Mouse (Mus musculus) embryonic facial prominence, embryonic 15.5 days (tissue): Measurements from ENCODE around the gene Pold2. TPM values are rescaled to one million over a fixed set of nuclear protein-coding genes. Genes with fewer than 3 reads are reported as not detected.
A peak's percentile ranks its signal among the peaks of the same experiment; 100 is the strongest.

ENCODE experiments used
- ATAC-seq: fragments of 200-750 bp; cut with Nextera tagmentation; 2 replicates; pipeline ENCODE4 v1.8.0; 2017; ENCODE audit warnings: low read depth, moderate TSS enrichment; ENCODE audit not compliant: insufficient number of reproducible peaks, low FRiP score, low TSS enrichment
- H3K27ac ChIP-seq: fragments of 300-500 bp; sonication (generic); replicated peaks from 2 replicates; pipeline ENCODE4 v1.5.1; 2015; ENCODE audit warnings: mild to moderate bottlenecking, inconsistent platforms
- H3K27me3 ChIP-seq: fragments of 300-500 bp; sonication (generic); 2 replicates; pipeline ENCODE4 v1.6.1; 2015; ENCODE audit warnings: inconsistent platforms
- H3K36me3 ChIP-seq: fragments of 300-500 bp; sonication (generic); 2 replicates; pipeline ENCODE4 v1.6.1; 2015; ENCODE audit warnings: mild to moderate bottlenecking, inconsistent platforms
- H3K4me1 ChIP-seq: fragments of 300-500 bp; sonication (generic); 2 replicates; pipeline ENCODE4 v1.6.1; 2015; ENCODE audit warnings: inconsistent platforms
- H3K4me2 ChIP-seq: fragments of 300-500 bp; sonication (generic); replicated peaks from 2 replicates; pipeline ENCODE4 v1.6.1; 2015; ENCODE audit warnings: mild to moderate bottlenecking, inconsistent platforms
- H3K4me3 ChIP-seq: fragments of 300-500 bp; sonication (generic); replicated peaks from 2 replicates; pipeline ENCODE4 v1.5.1; 2015; ENCODE audit warnings: mild to moderate bottlenecking, inconsistent platforms
- H3K9ac ChIP-seq: fragments of 300-500 bp; sonication (generic); 2 replicates; pipeline ENCODE4 v1.6.1; 2015; ENCODE audit warnings: inconsistent platforms
- H3K9me3 ChIP-seq: fragments of 300-500 bp; sonication (generic); replicated peaks from 2 replicates; pipeline ENCODE4 v1.6.1; 2016; ENCODE audit warnings: inconsistent platforms
- WGBS: fragments of 180-500 bp; shearing (Covaris S2); methylation state at CpG from one replicate; pipeline ENCODE4 v1.1.7; 2015; 5-methylcytosine and 5-hydroxymethylcytosine counted together
- polyA plus RNA-seq: library from polyadenylated mRNA; unstranded; fragments of >200 nt; fragmentation: Nextera tagmentation; extraction: Ambion mirVana; gene quantifications from 2 replicates; pipeline ENCODE4 v1.2.1, GENCODE M21; 2015

Pold2 gene
- polyA plus RNA-seq, 1 experiment from 2014 or later = 125 TPM

- Histone ChIP-seq H3K9me3 (no peaks in the 10 kb centered on the region), H3K9ac (no peak overlapping the region), H3K36me3 (no peaks in the 10 kb centered on the region), H3K27me3 (no peaks in the 10 kb centered on the region), H3K27ac (no peak overlapping the region), H3K4me3 (no peak overlapping the region), H3K4me1 (peaks cover 21% of the 10 kb centered on the region), H3K4me2 (no peak overlapping the region)
- WGBS = 74% methylated on average over 2 of the region's 2 CpGs
- ATAC-seq = no peak
Observed at GRCm38 (mm10) chr11:5841751-5842150, 36.3 kb downstream of the Pold2 start.

- peaks cover 31% of the 10 kb centered on the region for H3K4me1 ChIP-seq
- H3K36me3 ChIP-seq = 0 out of 2 replicates have a peak, but pooled peaks cover 2% of the 10 kb centered on the region
- H3K4me2 ChIP-seq = no peak overlapping the region
- H3K9me3 ChIP-seq = no peaks in the 10 kb centered on the region
- no peak overlapping the region for H3K9ac ChIP-seq
- ATAC-seq = no peak
- no peak overlapping the region for H3K4me3 ChIP-seq
- WGBS = 63% methylated on average over 7 of the region's 7 CpGs
- no peak overlapping the region for H3K27ac ChIP-seq
- H3K27me3 ChIP-seq = no peaks in the 10 kb centered on the region
Observed at GRCm38 (mm10) chr11:5840346-5840745, 37.7 kb downstream of the Pold2 start.

- no peaks in the 10 kb centered on the region for H3K27me3 ChIP-seq
- WGBS = under 1% methylated on average over 63 of the region's 63 CpGs
- peaks cover 31% of the 10 kb centered on the region for H3K4me1 ChIP-seq
- H3K4me2 ChIP-seq = peak within 1 kb of the TSS; percentile 81
- H3K9ac ChIP-seq = peak within 1 kb of the TSS; percentile 55
- H3K36me3 ChIP-seq = peaks cover 26% of the 10 kb centered on the region
- peak within 1 kb of the TSS; percentile 62 for H3K4me3 ChIP-seq
- H3K27ac ChIP-seq = peak within 1 kb of the TSS; percentile 86
- ATAC-seq = peak; percentile 94
- H3K9me3 ChIP-seq = no peaks in the 10 kb centered on the region
Observed at GRCm38 (mm10) chr11:5837251-5838246, 40.5 kb downstream of the Pold2 start, which contains the start of gene Polm. Gene Polm, minus strand, starts transcription at chr11:5838016.

- WGBS = 58% methylated on average over 1 of the region's 1 CpGs
- no peak overlapping the region for H3K4me2 ChIP-seq
- H3K36me3 ChIP-seq = peaks cover 40% of the 10 kb centered on the region
- H3K27me3 ChIP-seq = no peaks in the 10 kb centered on the region
- peaks cover 31% of the 10 kb centered on the region for H3K4me1 ChIP-seq
- no peak overlapping the region for H3K9ac ChIP-seq
- H3K4me3 ChIP-seq = no peak overlapping the region
- ATAC-seq = no peak
- H3K27ac ChIP-seq = no peak overlapping the region
- H3K9me3 ChIP-seq = no peaks in the 10 kb centered on the region
Observed at GRCm38 (mm10) chr11:5836126-5836525, 42.0 kb downstream of the Pold2 start.

GRCm38 (mm10) chr11:5835057-5835456 lies 43.0 kb downstream of the Pold2 start:
- no peak overlapping the region for H3K4me2 ChIP-seq
- peaks cover 27% of the 10 kb centered on the region for H3K4me1 ChIP-seq
- 79% methylated on average over 7 of the region's 7 CpGs for WGBS
- H3K9me3 ChIP-seq = no peaks in the 10 kb centered on the region
- no peak overlapping the region for H3K9ac ChIP-seq
- peaks cover 48% of the 10 kb centered on the region for H3K36me3 ChIP-seq
- ATAC-seq = no peak
- no peak overlapping the region for H3K27ac ChIP-seq
- H3K4me3 ChIP-seq = no peak overlapping the region
- no peaks in the 10 kb centered on the region for H3K27me3 ChIP-seq

GRCm38 (mm10) chr11:5834506-5834905 lies 43.6 kb downstream of the Pold2 start:
- 71% methylated on average over 9 of the region's 9 CpGs for WGBS
- no peak for ATAC-seq
- Histone ChIP-seq H3K9ac (no peak overlapping the region), H3K27ac (no peak overlapping the region), H3K4me2 (no peak overlapping the region), H3K4me1 (peaks cover 22% of the 10 kb centered on the region), H3K27me3 (no peaks in the 10 kb centered on the region), H3K9me3 (no peaks in the 10 kb centered on the region), H3K36me3 (peaks cover 53% of the 10 kb centered on the region), H3K4me3 (no peak overlapping the region)

GRCm38 (mm10) chr11:5829327-5829726 lies 48.8 kb downstream of the Pold2 start:
- ATAC-seq = no peak
- 91% methylated on average over 12 of the region's 12 CpGs for WGBS
- Histone ChIP-seq H3K36me3 (peaks cover 58% of the 10 kb centered on the region), H3K27me3 (no peaks in the 10 kb centered on the region), H3K9me3 (no peaks in the 10 kb centered on the region), H3K27ac (no peak overlapping the region), H3K9ac (no peak overlapping the region), H3K4me1 (no peaks in the 10 kb centered on the region), H3K4me2 (no peak overlapping the region), H3K4me3 (no peak overlapping the region)

- no peaks in the 10 kb centered on the region for H3K27me3 ChIP-seq
- no peak overlapping the region for H3K27ac ChIP-seq
- H3K4me2 ChIP-seq = no peak overlapping the region
- no peak for ATAC-seq
- no peak overlapping the region for H3K9ac ChIP-seq
- H3K4me3 ChIP-seq = no peak overlapping the region
- no peaks in the 10 kb centered on the region for H3K4me1 ChIP-seq
- 79% methylated on average over 11 of the region's 11 CpGs for WGBS
- peaks cover 52% of the 10 kb centered on the region for H3K36me3 ChIP-seq
- H3K9me3 ChIP-seq = no peaks in the 10 kb centered on the region
Observed at GRCm38 (mm10) chr11:5828509-5829191, 49.4 kb downstream of the Pold2 start.

- no peak overlapping the region for H3K9ac ChIP-seq
- H3K9me3 ChIP-seq = no peaks in the 10 kb centered on the region
- no peak for ATAC-seq
- H3K4me1 ChIP-seq = no peaks in the 10 kb centered on the region
- no peak overlapping the region for H3K27ac ChIP-seq
- no peaks in the 10 kb centered on the region for H3K27me3 ChIP-seq
- WGBS = 86% methylated on average over 5 of the region's 5 CpGs
- peaks cover 49% of the 10 kb centered on the region for H3K36me3 ChIP-seq
- H3K4me2 ChIP-seq = no peak overlapping the region
- H3K4me3 ChIP-seq = no peak overlapping the region
Observed at GRCm38 (mm10) chr11:5827931-5828330, 50.2 kb downstream of the Pold2 start.

GRCm38 (mm10) chr11:5825432-5825831 lies 52.7 kb downstream of the Pold2 start:
- Histone ChIP-seq H3K9ac (no peak overlapping the region), H3K4me2 (no peak overlapping the region), H3K27me3 (no peaks in the 10 kb centered on the region), H3K9me3 (no peaks in the 10 kb centered on the region), H3K4me1 (no peaks in the 10 kb centered on the region), H3K27ac (no peak overlapping the region), H3K4me3 (no peak overlapping the region), H3K36me3 (peaks cover 24% of the 10 kb centered on the region)
- ATAC-seq = no peak
